Mouse (Mus musculus): Measurements from ENCODE around the gene Sh3gl2. TPM values are rescaled to one million over a fixed set of nuclear protein-coding genes. Genes with fewer than 3 reads are reported as not detected.

The Sh3gl2 gene
- total RNA-seq, 2 experiments from 2014 or later, result 0.92 to 1.6 TPM

GRCm38 (mm10) chr4:85227664-85228588 is 23.0 kb downstream of the Sh3gl2 start:
- no peak for DNase-seq

GRCm38 (mm10) chr4:85228589-85228948 is 23.6 kb downstream of the Sh3gl2 start:
- no peak for DNase-seq
- intact Hi-C loops (cut with DNase I; ENCODE audit: low total_unique reads), result no loop called here

More at GRCm38 (mm10) chr4:85227664-85228588, 23.0 kb downstream of the Sh3gl2 start:
- intact Hi-C loops (cut with DNase I; ENCODE audit: low total_unique reads), result no loop called here

- DNase-seq, result no peak
- intact Hi-C loops (cut with DNase I; ENCODE audit: low total_unique reads), result no loop called here
Observed at GRCm38 (mm10) chr4:85232386-85233381, 27.8 kb downstream of the Sh3gl2 start.

DNA sequence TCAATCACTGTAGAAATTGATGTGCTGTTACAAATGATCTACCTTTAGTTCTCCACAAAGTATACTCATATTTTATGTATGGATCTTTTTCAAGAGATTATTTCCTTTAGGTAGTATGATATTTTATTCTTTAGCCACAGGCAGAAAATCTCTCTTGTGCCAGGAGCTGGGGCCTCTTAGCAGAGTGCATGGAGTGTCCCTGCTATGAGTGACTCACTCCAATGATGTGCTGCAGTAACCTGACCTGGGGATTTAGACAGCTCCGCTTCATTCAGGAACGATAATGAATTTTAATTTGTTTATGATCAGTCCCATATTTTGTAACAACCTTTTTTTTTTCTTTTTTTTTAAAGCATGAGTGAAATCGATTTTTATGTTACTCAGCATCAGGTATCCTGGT is 36.7 kb downstream of the Sh3gl2 start:
- no peak for DNase-seq
- intact Hi-C loops (cut with DNase I; ENCODE audit: low total_unique reads), result no loop called here

DNA sequence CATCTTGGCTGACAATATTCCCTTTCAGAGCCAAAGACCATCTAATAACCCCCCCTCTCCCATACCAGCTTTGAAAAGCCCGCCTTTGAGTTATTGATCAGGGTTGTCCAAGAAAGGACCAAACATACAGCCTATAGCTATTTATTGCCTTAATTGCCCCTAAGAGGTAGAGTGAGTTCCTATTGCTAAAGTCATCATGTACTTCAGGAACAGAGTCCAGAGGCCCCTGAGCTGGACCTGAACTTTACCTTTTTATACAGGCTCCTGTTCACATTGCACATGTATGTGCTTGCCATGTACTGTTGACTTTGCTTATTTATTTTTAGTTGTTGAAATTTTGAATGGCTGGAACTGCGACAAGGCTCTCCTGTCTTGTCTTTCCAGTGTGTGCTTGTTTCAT is 37.6 kb downstream of the Sh3gl2 start:
- no peak for DNase-seq
- intact Hi-C loops (cut with DNase I; ENCODE audit: low total_unique reads), result no loop called here

GRCm38 (mm10) chr4:85248673-85249072 is 43.7 kb downstream of the Sh3gl2 start:
- no peak for DNase-seq
- intact Hi-C loops (cut with DNase I; ENCODE audit: low total_unique reads), result no loop called here

DNA sequence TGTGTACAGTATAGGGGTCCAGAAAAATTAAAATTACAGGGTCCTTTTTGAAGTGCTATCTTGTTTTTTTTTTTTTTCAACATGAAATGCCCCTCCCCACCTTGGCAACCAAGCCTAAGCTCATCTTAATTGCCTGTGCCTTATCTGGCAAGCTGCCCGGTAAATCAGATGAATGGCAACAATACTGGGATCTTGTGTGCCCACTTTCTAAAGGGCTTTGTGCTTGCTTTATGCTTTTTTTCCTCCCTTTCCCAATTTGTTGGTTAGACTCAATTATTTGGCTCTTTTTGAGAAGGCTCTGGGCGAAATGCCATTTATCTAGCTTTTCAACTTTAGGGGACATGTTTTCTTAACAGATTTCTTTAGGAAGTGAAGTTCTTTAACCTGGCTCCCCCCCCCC is 45.3 kb downstream of the Sh3gl2 start:
- no peak for DNase-seq
- intact Hi-C loops (cut with DNase I; ENCODE audit: low total_unique reads), result no loop called here

- DNase-seq, result no peak
- intact Hi-C loops (cut with DNase I; ENCODE audit: low total_unique reads), result no loop called here
Observed at GRCm38 (mm10) chr4:85250786-85251185, 45.9 kb downstream of the Sh3gl2 start.

- intact Hi-C loops (cut with DNase I; ENCODE audit: low total_unique reads), result no loop called here
- no peak for DNase-seq
Observed at GRCm38 (mm10) chr4:85255771-85256389, 51.0 kb downstream of the Sh3gl2 start.

DNA sequence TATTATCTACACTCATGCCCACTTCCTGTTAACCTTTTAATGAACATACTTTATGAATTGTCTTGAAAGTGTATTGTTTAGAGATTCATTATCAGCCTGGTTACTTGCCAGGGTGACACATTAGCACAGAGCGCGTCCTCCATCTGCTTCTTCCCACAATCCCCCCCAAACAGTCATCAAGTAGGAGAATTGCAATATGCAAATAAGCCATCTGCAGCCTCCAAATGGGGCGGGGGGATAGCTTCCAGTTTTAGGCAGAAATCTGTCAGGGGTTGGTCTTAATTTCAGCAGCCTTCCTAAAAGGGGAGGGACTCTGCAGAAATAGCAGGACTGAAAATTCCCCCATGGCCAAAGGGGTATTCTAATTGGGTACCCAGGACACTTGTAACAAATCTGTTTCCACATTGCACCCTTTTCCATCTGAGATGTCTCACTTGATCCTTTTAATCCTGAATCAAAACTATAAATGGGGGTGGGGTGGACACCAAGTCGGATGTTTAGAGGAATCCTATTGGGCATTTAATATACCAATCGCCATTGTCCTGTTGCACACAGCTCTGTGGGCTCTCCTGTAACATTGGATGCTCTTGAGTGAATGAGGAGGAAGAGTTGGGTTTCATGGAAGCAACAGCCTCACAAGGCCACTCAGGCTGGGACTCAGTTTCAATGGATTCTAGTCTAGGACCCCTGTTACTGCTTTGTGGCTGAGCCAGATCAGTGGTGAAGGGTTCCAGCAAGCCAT is 51.7 kb downstream of the Sh3gl2 start:
- DNase-seq, result no peak
- intact Hi-C loops (cut with DNase I; ENCODE audit: low total_unique reads), result no loop called here

DNA sequence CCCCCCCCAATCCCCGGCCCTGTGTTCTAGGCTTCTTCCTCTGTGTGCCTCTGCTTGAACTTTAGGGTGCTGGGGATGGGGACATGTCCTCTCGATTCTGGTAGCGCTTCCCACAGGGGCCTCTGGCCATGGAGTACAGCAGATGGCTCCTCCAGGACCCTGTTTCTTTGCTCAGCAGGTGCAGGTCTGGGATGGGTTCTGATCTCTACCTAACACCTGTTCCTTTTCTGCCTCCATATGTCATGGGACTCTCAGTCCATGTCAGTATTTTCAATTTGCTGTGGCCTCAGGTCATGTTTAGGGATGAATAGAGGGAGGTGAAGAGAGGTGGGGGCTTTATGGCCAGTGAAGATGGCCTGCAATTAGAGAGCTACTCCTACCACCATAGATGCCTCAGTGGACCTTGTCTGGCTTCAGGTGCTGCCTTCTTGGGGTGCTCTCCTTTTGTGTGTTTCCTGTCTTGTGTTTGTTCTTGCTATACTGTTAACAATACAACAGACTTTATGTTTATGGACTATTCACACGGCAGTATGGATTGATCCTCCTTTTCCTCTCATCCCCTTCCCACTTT is 52.9 kb downstream of the Sh3gl2 start:
- no peak for DNase-seq
- intact Hi-C loops (cut with DNase I; ENCODE audit: low total_unique reads), result no loop called here

GRCm38 (mm10) chr4:85260687-85261658 is 56.0 kb downstream of the Sh3gl2 start:
- no peak for DNase-seq
- intact Hi-C loops (cut with DNase I; ENCODE audit: low total_unique reads), result no loop called here

- DNase-seq, result no peak
- intact Hi-C loops (cut with DNase I; ENCODE audit: low total_unique reads), result no loop called here
Observed at GRCm38 (mm10) chr4:85262146-85262545, 57.2 kb downstream of the Sh3gl2 start.

DNA sequence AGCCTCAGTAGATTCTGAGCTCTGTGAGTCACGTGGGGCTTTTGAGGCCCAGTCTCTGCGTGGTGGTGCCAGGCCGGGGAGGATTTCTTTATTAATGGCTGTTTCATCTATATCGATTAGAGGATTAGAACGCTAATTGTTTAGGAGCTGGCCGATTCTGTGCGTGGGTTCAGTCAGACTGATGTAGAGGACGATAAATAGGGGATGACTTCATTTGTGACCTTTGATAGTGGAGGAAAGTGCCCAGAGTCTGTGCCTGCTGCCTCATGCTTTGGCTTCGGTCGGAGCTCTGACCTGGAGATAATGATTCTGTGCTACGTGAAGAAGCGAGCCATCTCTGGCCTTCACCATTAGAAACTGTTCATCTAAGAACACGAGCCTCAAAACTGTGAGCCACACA is 57.7 kb downstream of the Sh3gl2 start:
- DNase-seq, result no peak
- intact Hi-C loops (cut with DNase I; ENCODE audit: low total_unique reads), result no loop called here

DNA sequence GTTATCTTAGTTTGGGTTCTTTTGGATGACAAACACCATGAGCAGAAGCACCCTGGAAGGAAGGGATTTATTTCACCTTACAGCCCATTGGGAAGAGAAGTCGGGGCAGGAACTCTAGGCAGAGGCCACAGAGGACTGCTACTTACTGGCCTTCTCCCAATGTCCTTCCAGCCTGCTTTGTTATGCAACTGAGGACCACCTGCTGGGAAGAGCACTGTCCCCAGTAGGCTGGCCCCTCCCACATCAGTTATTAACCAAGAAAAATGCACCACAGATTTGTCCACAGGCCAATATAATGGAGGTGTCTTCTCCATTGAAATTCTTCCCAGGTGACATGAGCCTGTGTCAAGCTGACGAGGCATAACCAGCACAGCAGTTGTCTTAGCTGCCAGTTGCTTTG is 62.5 kb downstream of the Sh3gl2 start:
- no peak for DNase-seq
- intact Hi-C loops (cut with DNase I; ENCODE audit: low total_unique reads), result no loop called here

- no peak for DNase-seq
Observed at GRCm38 (mm10) chr4:85272877-85273276, 68.0 kb downstream of the Sh3gl2 start.

DNA sequence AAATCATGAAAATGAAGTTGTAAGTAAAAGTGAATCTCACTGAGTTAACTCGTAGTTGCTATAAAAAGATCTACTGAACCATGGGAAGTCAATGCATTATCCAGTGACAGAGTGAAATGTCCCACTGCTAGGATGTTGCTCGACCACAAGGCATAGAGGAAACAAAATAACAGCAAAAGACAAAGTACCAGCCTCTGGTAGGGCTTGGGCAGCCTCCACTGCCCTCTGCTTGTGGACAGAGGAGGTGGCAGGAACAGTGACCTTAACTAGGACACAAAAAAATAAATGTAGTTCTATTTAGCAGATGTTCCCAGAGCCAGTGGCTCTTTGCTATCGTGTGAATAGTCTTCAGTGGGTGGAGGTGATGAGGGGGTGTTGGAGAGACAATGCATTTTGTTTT is 68.5 kb downstream of the Sh3gl2 start:
- DNase-seq, result no peak
- intact Hi-C loops (cut with DNase I; ENCODE audit: low total_unique reads), result no loop called here

More at GRCm38 (mm10) chr4:85272877-85273276, 68.0 kb downstream of the Sh3gl2 start:
- intact Hi-C loops (cut with DNase I; ENCODE audit: low total_unique reads), result no loop called here

DNA sequence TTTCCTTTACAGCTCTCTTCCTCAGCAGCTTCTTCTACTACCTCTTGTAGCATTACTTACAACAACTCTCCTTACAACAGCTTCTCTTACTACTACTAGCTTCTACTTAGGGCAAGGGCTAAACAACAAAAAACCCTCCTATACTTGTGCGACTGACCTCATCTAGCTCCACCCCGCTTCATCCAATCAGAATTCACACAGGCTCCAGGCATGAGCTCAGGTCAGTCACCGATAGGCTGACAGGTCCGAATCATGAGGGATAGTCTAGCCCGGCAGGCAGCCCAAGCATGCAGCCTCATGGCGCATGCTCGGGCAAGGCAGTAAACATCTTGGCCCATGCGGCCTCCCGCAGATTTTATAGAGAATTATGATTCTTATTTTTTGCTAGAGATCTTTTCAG is 78.2 kb downstream of the Sh3gl2 start:
- intact Hi-C loops (cut with DNase I; ENCODE audit: low total_unique reads), result no loop called here
- no peak for DNase-seq

Measured in gastrocnemius, postnatal 14 days (tissue).